Mouse (Mus musculus) CH12.LX (cell line): Measurements from ENCODE around the gene Smurf2. TPM values are rescaled to one million over a fixed set of nuclear protein-coding genes. Genes with fewer than 3 reads are reported as not detected.

Source experiments
- DNase-seq: peaks from one replicate; pipeline ENCODE4 v3.0.0-alpha.2; 2013; ENCODE audit errors: extremely low read depth
- H3K27ac ChIP-seq: 2 replicates; pipeline ENCODE4 v1.5.1; 2012; ENCODE audit warnings: low read depth, mild to moderate bottlenecking, control low read depth, moderate library complexity; ENCODE audit not compliant: insufficient read depth
- H3K27me3 ChIP-seq: replicated peaks from 2 replicates; pipeline ENCODE3; 2012; ENCODE audit warnings: inconsistent platforms
- H3K36me3 ChIP-seq, 2 experiments: replicated peaks in 1 of 2; 2 replicates each; pipeline versions ENCODE3 to v1.6.1; 2012; ENCODE audit warnings: inconsistent platforms in 1 of 2, low read length in 1 of 2, mild to moderate bottlenecking in 1 of 2, mixed read lengths in 1 of 2, moderate library complexity in 1 of 2; ENCODE audit not compliant: control insufficient read depth in 1 of 2, insufficient read depth in 1 of 2
- H3K4me1 ChIP-seq, 2 experiments: 2 replicates each; pipeline ENCODE4 v1.6.1; 2012; ENCODE audit warnings: inconsistent platforms in 1 of 2, moderate library complexity in 1 of 2; ENCODE audit not compliant: insufficient read depth in 2 of 2, control insufficient read depth in 1 of 2
- H3K4me2 ChIP-seq: 2 replicates; pipeline ENCODE4 v1.6.1; 2012; ENCODE audit warnings: low read depth, mild to moderate bottlenecking, control low read depth; ENCODE audit not compliant: poor library complexity, insufficient read depth, severe bottlenecking
- H3K4me3 ChIP-seq, 3 experiments: fragments of 150-350 bp in 1 of 3; sonication (generic) in 1 of 3; replicated peaks in 1 of 3; 2 replicates each; pipeline versions ENCODE3 to v1.5.1; 2011 to 2012; ENCODE audit warnings: low read depth in 2 of 3, low read length in 2 of 3, mild to moderate bottlenecking in 2 of 3, moderate library complexity in 2 of 3, control low read depth in 1 of 3, improper control_type of control experiment in 1 of 3, inconsistent platforms in 1 of 3, mixed read lengths in 1 of 3; ENCODE audit not compliant: poor library complexity in 1 of 3
- H3K79me2 ChIP-seq: replicated peaks from 2 replicates; pipeline ENCODE4 v1.6.1; 2012; ENCODE audit warnings: mild to moderate bottlenecking, moderate library complexity; ENCODE audit not compliant: control insufficient read depth, poor library complexity, insufficient read depth, severe bottlenecking; ENCODE audit errors: extremely low read depth
- H3K9ac ChIP-seq: 2 replicates; pipeline ENCODE4 v1.6.1; 2012; ENCODE audit warnings: low read depth, mild to moderate bottlenecking, control low read depth, moderate library complexity; ENCODE audit not compliant: insufficient read depth
- H3K9me3 ChIP-seq: replicated peaks from 2 replicates; pipeline ENCODE3; 2012; ENCODE audit warnings: low read length, inconsistent platforms, mixed read lengths
- BHLHE40 ChIP-seq: IDR thresholded peaks from 2 replicates; pipeline ENCODE4 v1.6.1; 2011; ENCODE audit warnings: mild to moderate bottlenecking, low read depth, low read length, improper control_type of control experiment
- CHD1 ChIP-seq: IDR thresholded peaks from 2 replicates; pipeline ENCODE4 v1.6.1; 2012; ENCODE audit warnings: low read depth, low read length, improper control_type of control experiment, inconsistent platforms
- CHD2 ChIP-seq: IDR thresholded peaks from 2 replicates; pipeline ENCODE4 v1.6.1; 2011; ENCODE audit warnings: low read length, improper control_type of control experiment
- CTCF ChIP-seq, 2 experiments: IDR thresholded peaks in 1 of 2; conservative IDR thresholded peaks in 1 of 2; 2 replicates each; pipeline ENCODE4 v1.5.1; 2011 to 2012; ENCODE audit warnings: low read depth in 2 of 2, low read length in 2 of 2, improper control_type of control experiment in 1 of 2, inconsistent platforms in 1 of 2, mild to moderate bottlenecking in 1 of 2, moderate library complexity in 1 of 2
- E2F4 ChIP-seq: IDR thresholded peaks from 2 replicates; pipeline ENCODE4 v1.6.1; 2011; ENCODE audit warnings: low read depth, low read length, improper control_type of control experiment; ENCODE audit not compliant: insufficient replicate concordance
- GABPA ChIP-seq: IDR thresholded peaks from 2 replicates; pipeline ENCODE4 v1.6.1; 2012; ENCODE audit warnings: low read depth, low read length, improper control_type of control experiment, inconsistent platforms; ENCODE audit not compliant: insufficient replicate concordance
- HCFC1 ChIP-seq: IDR thresholded peaks from 2 replicates; pipeline ENCODE4 v1.6.1; 2012; ENCODE audit warnings: low read depth, mild to moderate bottlenecking, inconsistent platforms, low read length, improper control_type of control experiment
- IRF4 ChIP-seq: IDR thresholded peaks from 2 replicates; pipeline ENCODE4 v1.6.1; 2014; ENCODE audit warnings: low read depth, mild to moderate bottlenecking, inconsistent platforms, low read length, improper control_type of control experiment
- JUN ChIP-seq: IDR thresholded peaks from 2 replicates; pipeline ENCODE4 v1.6.1; 2011; ENCODE audit warnings: low read depth, mild to moderate bottlenecking, low read length, improper control_type of control experiment, moderate library complexity; ENCODE audit not compliant: insufficient read depth
- KAT2A ChIP-seq: IDR thresholded peaks from 2 replicates; pipeline ENCODE4 v1.6.1; 2012; ENCODE audit warnings: low read length, improper control_type of control experiment, inconsistent platforms; ENCODE audit not compliant: insufficient replicate concordance
- MAFK ChIP-seq: IDR thresholded peaks from 2 replicates; pipeline ENCODE4 v1.6.1; 2011; ENCODE audit warnings: low read length, improper control_type of control experiment; ENCODE audit not compliant: insufficient replicate concordance
- MAZ ChIP-seq: IDR thresholded peaks from 2 replicates; pipeline ENCODE4 v1.6.1; 2012; ENCODE audit warnings: low read depth, mild to moderate bottlenecking, inconsistent platforms, low read length, improper control_type of control experiment, moderate library complexity
- MEF2A ChIP-seq: IDR thresholded peaks from 2 replicates; pipeline ENCODE4 v1.6.1; 2014; ENCODE audit warnings: low read depth, mild to moderate bottlenecking, inconsistent platforms, low read length, improper control_type of control experiment, borderline replicate concordance
- MXI1 ChIP-seq: IDR thresholded peaks from 2 replicates; pipeline ENCODE4 v1.6.1; 2011; ENCODE audit warnings: mild to moderate bottlenecking, low read depth, low read length, improper control_type of control experiment
- NELFE ChIP-seq: IDR thresholded peaks from 2 replicates; pipeline ENCODE4 v1.6.1; 2011; ENCODE audit warnings: low read depth, low read length, improper control_type of control experiment
- NRF1 ChIP-seq: IDR thresholded peaks from 2 replicates; pipeline ENCODE4 v1.6.1; 2014; ENCODE audit warnings: low read depth, mild to moderate bottlenecking, inconsistent platforms, low read length, improper control_type of control experiment, moderate library complexity
- PAX5 ChIP-seq: IDR thresholded peaks from 2 replicates; pipeline ENCODE4 v1.6.1; 2012; ENCODE audit warnings: low read length, inconsistent platforms, mixed read lengths
- POLR2A ChIP-seq: IDR thresholded peaks from 2 replicates; pipeline ENCODE4 v1.6.1; 2011; ENCODE audit warnings: low read depth, mild to moderate bottlenecking, improper control_type of control experiment, low read length
- RAD21 ChIP-seq: IDR thresholded peaks from 2 replicates; pipeline ENCODE4 v1.6.1; 2011; ENCODE audit warnings: low read depth, mild to moderate bottlenecking, low read length, improper control_type of control experiment, moderate library complexity
- RCOR1 ChIP-seq: conservative IDR thresholded peaks from 2 replicates; pipeline ENCODE4 v1.6.1; 2012; ENCODE audit warnings: low read depth, mild to moderate bottlenecking, inconsistent platforms, low read length, improper control_type of control experiment
- SIN3A ChIP-seq: IDR thresholded peaks from 2 replicates; pipeline ENCODE4 v1.6.1; 2012; ENCODE audit warnings: low read length, improper control_type of control experiment, inconsistent platforms
- SMC3 ChIP-seq: IDR thresholded peaks from 2 replicates; pipeline ENCODE4 v1.6.1; 2011; ENCODE audit warnings: low read depth, low read length, improper control_type of control experiment
- TBP ChIP-seq: conservative IDR thresholded peaks from 2 replicates; pipeline ENCODE4 v1.6.1; 2011; ENCODE audit warnings: low read depth, low read length, improper control_type of control experiment
- UBTF ChIP-seq: IDR thresholded peaks from 2 replicates; pipeline ENCODE4 v1.6.1; 2012; ENCODE audit warnings: low read depth, mild to moderate bottlenecking, inconsistent platforms, low read length, improper control_type of control experiment, moderate library complexity
- USF1 ChIP-seq: IDR thresholded peaks from 2 replicates; pipeline ENCODE4 v1.6.1; 2014; ENCODE audit warnings: low read depth, mild to moderate bottlenecking, inconsistent platforms, low read length, improper control_type of control experiment
- ZC3H11A ChIP-seq: IDR thresholded peaks from 2 replicates; pipeline ENCODE4 v1.6.1; 2012; ENCODE audit warnings: low read depth, mild to moderate bottlenecking, inconsistent platforms, low read length, improper control_type of control experiment
- ZNF384 ChIP-seq: IDR thresholded peaks from 2 replicates; pipeline ENCODE4 v1.6.1; 2012; ENCODE audit warnings: low read depth, low read length, improper control_type of control experiment, inconsistent platforms
- dilution Hi-C: fragments of 300-500 bp; cut with MboI; formaldehyde crosslinking; loops from 2 replicates; pipeline ENCODE4 v1.14.3; 2020; ENCODE audit warnings: low sequenced_read_pairs; ENCODE audit not compliant: extremely low pct_unique_long_range_greater_than_20kb, extremely low pct_ligation_motif_present
- in situ Hi-C: fragments of 300-500 bp; cut with MboI; formaldehyde crosslinking; loops from 3 replicates; pipeline ENCODE4 v1.14.3; 2019; ENCODE audit warnings: low sequenced_read_pairs, low pct_ligation_motif_present, low pct_unique_long_range_greater_than_20kb, mixed read lengths
- polyA plus RNA-seq: library from polyadenylated mRNA; unstranded; fragments of >175 nt; gene quantifications from 2 replicates; pipeline ENCODE4 v1.2.1, GENCODE M21; 2012; ENCODE audit warnings: low read depth; ENCODE audit not compliant: insufficient read length
- total RNA-seq, 2 experiments: library from RNA; depleted of rRNA; stranded (reverse); fragments of 300-350 nt in 1 of 2; fragments of >200 nt in 1 of 2; gene quantifications; 2 replicates each; pipeline ENCODE4 v1.2.3; 2012 to 2014

The Smurf2 gene
- total and polyA plus RNA-seq, 3 experiments: 10.8 to 13.2 (median 11.3) TPM

DNA sequence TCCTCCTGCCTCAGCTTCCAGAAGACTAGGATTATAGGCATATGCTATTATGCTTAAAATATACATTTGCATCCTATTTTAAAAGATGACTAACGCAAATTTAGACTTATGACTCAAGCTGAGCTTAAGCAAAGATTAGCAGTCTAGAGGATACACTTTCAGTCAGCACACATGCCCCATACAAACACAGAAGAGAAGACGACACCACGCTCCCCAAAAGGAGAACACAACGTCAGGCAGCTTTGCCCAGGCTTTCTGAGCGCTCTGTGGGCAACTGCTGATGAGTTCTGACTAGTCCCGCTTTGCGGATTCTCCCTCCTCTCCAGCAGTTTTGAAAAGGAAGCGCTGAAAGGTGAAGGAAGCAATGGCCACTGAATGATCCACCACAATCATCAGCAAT lies 96.8 kb downstream of the Smurf2 start:
- no peak overlapping the region for H3K4me3 ChIP-seq
- H3K4me2 ChIP-seq: no peak overlapping the region
- no peak overlapping the region for H3K9ac ChIP-seq
- dilution Hi-C loops: no loop called here
- no peaks in the 10 kb centered on the region for H3K4me1 ChIP-seq
- H3K27me3 ChIP-seq: no peaks in the 10 kb centered on the region
- no peaks in the 10 kb centered on the region for H3K79me2 ChIP-seq
- no peak for DNase-seq
- in situ Hi-C loops: no loop called here
- H3K36me3 ChIP-seq: peaks cover 38 to 83% of the 10 kb centered on the region in 2 experiments
- no peak for TF ChIP-seq CHD1
- no peak for TF ChIP-seq JUN
- TF ChIP-seq MEF2A: no peak
- no peak for TF ChIP-seq KAT2A
- TF ChIP-seq NELFE: no peak
- no peak for TF ChIP-seq ZNF384
- no peak for TF ChIP-seq MAFK
- no peak for TF ChIP-seq CTCF (conservative IDR thresholded peaks at IDR 0.05 in 1 of 2, IDR thresholded peaks at IDR 0.05 in 1 of 2; ENCODE audit: low read depth in 2 of 2, low read length in 2 of 2)
- TF ChIP-seq IRF4: no peak
- no peak for TF ChIP-seq MAZ
- no peak for TF ChIP-seq CHD2
- TF ChIP-seq NRF1: no peak
- TF ChIP-seq E2F4: no peak
- TF ChIP-seq ZC3H11A: no peak
- no peak for TF ChIP-seq MXI1
- TF ChIP-seq RCOR1: no peak
- TF ChIP-seq TBP: no peak
- no peak for TF ChIP-seq SIN3A
- no peaks in the 10 kb centered on the region for H3K9me3 ChIP-seq
- H3K27ac ChIP-seq: no peak overlapping the region

DNA sequence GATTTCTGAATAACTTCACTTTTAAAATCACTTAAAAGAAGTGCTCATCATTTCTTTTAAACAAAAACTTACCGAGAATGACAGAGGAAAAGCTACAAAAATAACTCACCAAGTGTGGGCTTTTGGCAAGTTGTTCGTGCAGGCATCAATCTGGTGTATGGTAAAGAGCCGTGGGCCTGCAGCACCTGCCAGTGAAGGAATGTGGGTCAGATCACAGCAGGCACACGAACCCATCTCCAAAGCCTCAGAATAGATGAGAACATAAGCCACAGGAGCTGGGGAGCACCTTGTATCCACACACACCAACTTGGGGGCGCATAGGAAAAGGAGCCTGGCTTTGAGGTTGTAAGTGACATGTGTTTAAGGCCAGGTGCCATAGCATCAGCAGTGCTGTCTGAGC lies 97.6 kb downstream of the Smurf2 start:
- Histone ChIP-seq H3K9me3 (no peaks in the 10 kb centered on the region), H3K27ac (no peak overlapping the region), H3K27me3 (no peaks in the 10 kb centered on the region), H3K36me3 (peaks cover 42 to 83% of the 10 kb centered on the region in 2 experiments), H3K4me3 (no peak overlapping the region), H3K4me1 (no peaks in the 10 kb centered on the region), H3K4me2 (no peak overlapping the region), H3K79me2 (no peaks in the 10 kb centered on the region), H3K9ac (no peak overlapping the region)
- DNase-seq: no peak
- dilution Hi-C loops: no loop called here
- in situ Hi-C loops: no loop called here
- TF ChIP-seq NRF1 (no peak), PAX5 (no peak), MAZ (no peak), ZNF384 (no peak), RAD21 (no peak), CTCF (conservative IDR thresholded peaks at IDR 0.05 in 1 of 2, IDR thresholded peaks at IDR 0.05 in 1 of 2; ENCODE audit: low read depth in 2 of 2, low read length in 2 of 2) (no peak), SMC3 (no peak), UBTF (no peak), JUN (no peak), ZC3H11A (no peak), IRF4 (no peak), RCOR1 (no peak), HCFC1 (no peak), BHLHE40 (no peak), USF1 (no peak), GABPA (no peak), POLR2A (no peak)
